Mouse (Mus musculus) heart, embryonic 14.5 days (tissue): Measurements from ENCODE around the gene Trpm1. TPM values are rescaled to one million over a fixed set of nuclear protein-coding genes. Genes with fewer than 3 reads are reported as not detected.
"Not testable (repeated sequence)": the region's sequence is repeated elsewhere in the genome, so short reads cannot be mapped to it uniquely, and the experiment has no call there.

Source experiments
- ATAC-seq: fragments of 200-750 bp; cut with Nextera tagmentation; 2 replicates; pipeline ENCODE4 v1.8.0; 2017; ENCODE audit warnings: low read depth, moderate TSS enrichment; ENCODE audit not compliant: insufficient number of reproducible peaks, insufficient read depth, low FRiP score
- H3K27ac ChIP-seq, 2 experiments: fragments of 200-500 bp in 1 of 2; fragments of 300-500 bp in 1 of 2; sonication (generic) in 1 of 2; replicated peaks in 1 of 2; 2 replicates each; pipeline ENCODE4 v1.5.1; 2012 to 2014; ENCODE audit warnings: low read depth in 2 of 2, low read length in 2 of 2, control low read depth in 1 of 2, mild to moderate bottlenecking in 1 of 2, mixed read lengths in 1 of 2; ENCODE audit not compliant: control insufficient read depth in 1 of 2, insufficient read depth in 1 of 2
- H3K27me3 ChIP-seq: fragments of 300-500 bp; sonication (generic); 2 replicates; pipeline ENCODE4 v1.6.1; 2014; ENCODE audit warnings: mild to moderate bottlenecking, low read length, control low read depth; ENCODE audit not compliant: control insufficient read depth, insufficient read depth
- H3K36me3 ChIP-seq: fragments of 300-500 bp; sonication (generic); 2 replicates; pipeline ENCODE4 v1.6.1; 2014; ENCODE audit warnings: mild to moderate bottlenecking, control low read depth, low read length, mixed read lengths; ENCODE audit not compliant: control insufficient read depth, insufficient read depth
- H3K4me1 ChIP-seq, 2 experiments: fragments of 200-500 bp in 1 of 2; fragments of 300-500 bp in 1 of 2; sonication (generic) in 1 of 2; 2 replicates each; pipeline ENCODE4 v1.6.1; 2012 to 2014; ENCODE audit warnings: low read length in 2 of 2, control low read depth in 1 of 2, mixed read lengths in 1 of 2; ENCODE audit not compliant: control insufficient read depth in 2 of 2, insufficient read depth in 2 of 2
- H3K4me2 ChIP-seq: fragments of 300-500 bp; sonication (generic); 2 replicates; pipeline ENCODE4 v1.6.1; 2014; ENCODE audit warnings: mild to moderate bottlenecking, low read length
- H3K4me3 ChIP-seq, 2 experiments: fragments of 200-500 bp in 1 of 2; fragments of 300-500 bp in 1 of 2; sonication (generic) in 1 of 2; 2 replicates each; pipeline ENCODE4 v1.5.1; 2012 to 2014; ENCODE audit warnings: low read length in 2 of 2, mild to moderate bottlenecking in 2 of 2, control low read depth in 1 of 2, low read depth in 1 of 2, moderate library complexity in 1 of 2; ENCODE audit not compliant: control insufficient read depth in 1 of 2, insufficient read depth in 1 of 2
- H3K9ac ChIP-seq: fragments of 300-500 bp; sonication (generic); 2 replicates; pipeline ENCODE4 v1.6.1; 2014; ENCODE audit warnings: mild to moderate bottlenecking, low read length
- H3K9me3 ChIP-seq: fragments of 300-500 bp; sonication (generic); 2 replicates; pipeline ENCODE4 v1.6.1; 2016; ENCODE audit warnings: low read length, control low read depth; ENCODE audit not compliant: control insufficient read depth
- WGBS: fragments of 180-500 bp; shearing (Covaris S2); extraction: QIAGEN DNeasy Blood & Tissue Kit; methylation state at CpG from one replicate; pipeline ENCODE4 v1.1.7; 2014; 5-methylcytosine and 5-hydroxymethylcytosine counted together
- polyA plus RNA-seq: library from polyadenylated mRNA; unstranded; fragments of >200 nt; fragmentation: Nextera tagmentation; extraction: Ambion mirVana; gene quantifications from 2 replicates; pipeline ENCODE4 v1.2.1, GENCODE M21; 2014

Gene Trpm1
- 0.16 TPM in 1 of 2 replicates, not detected in the other for polyA plus RNA-seq

DNA sequence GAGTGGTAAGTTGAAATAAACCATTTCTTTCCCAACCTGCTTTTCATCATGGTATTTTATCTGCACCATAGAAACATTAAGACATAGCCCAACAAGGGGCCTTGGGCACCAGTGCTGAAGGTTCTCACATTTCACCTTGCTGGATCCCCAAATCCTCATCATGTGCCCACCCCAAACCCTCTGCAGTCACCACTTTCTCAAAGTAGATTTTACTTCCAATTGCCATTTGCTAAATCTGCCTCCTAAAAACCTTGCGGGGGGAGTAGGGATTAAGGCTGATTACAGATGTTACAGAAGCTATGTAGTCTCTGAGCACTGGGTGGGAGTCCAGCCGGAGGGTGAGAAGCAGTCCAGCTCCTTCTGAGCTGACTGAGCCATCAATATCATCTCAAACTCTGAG is at the start of gene Trpm1:
Trpm1 (plus strand) TSS at position 301 of the 400 bp plus-strand sequence.
- Histone ChIP-seq H3K27me3 (no peaks in the 10 kb centered on the region), H3K9ac (no peak within 1 kb of the TSS), H3K4me3 (no peak within 1 kb of the TSS), H3K4me1 (peaks cover 9 to 15% of the 10 kb centered on the region in 2 experiments), H3K36me3 (no peaks in the 10 kb centered on the region), H3K9me3 (no peaks in the 10 kb centered on the region), H3K27ac (no peak within 1 kb of the TSS), H3K4me2 (no peak within 1 kb of the TSS)
- 81% methylated on average over 2 of the region's 2 CpGs for WGBS
- ATAC-seq, result no peak

DNA sequence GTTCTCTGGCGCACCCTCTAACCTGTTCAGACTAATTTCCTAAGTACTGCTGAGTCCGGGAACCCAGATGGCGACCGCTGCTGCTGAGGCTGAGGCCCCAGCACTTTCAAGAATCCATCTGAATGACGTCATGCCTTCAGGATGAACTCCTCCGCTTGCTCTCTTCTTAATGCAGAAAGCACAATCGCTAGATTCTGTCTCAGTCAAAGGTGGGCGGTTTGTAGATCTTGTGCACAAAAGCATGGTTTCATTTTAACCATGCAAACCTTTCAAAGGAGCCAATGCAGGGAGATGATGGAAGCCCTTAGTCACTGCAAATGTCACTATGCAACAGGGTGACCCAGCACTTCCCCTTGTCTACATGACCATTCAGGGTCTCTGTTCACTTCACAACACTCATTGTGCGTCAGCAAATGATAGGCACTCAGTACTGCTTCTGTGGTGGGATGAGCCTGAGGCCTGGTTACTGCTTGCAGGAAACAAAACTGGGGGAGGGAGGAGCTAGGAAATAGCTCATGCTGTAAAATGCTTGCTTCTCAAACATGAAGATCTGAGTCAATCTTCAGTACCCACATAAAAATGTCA is 31.4 kb upstream of the Trpm1 start:
- no peak overlapping the region for H3K4me3 ChIP-seq
- no peaks in the 10 kb centered on the region for H3K27me3 ChIP-seq
- no peaks in the 10 kb centered on the region for H3K36me3 ChIP-seq
- no peak overlapping the region for H3K27ac ChIP-seq
- H3K9ac ChIP-seq, result no peak overlapping the region
- no peaks in the 10 kb centered on the region for H3K4me1 ChIP-seq
- H3K4me2 ChIP-seq, result no peak overlapping the region
- 79% methylated on average over 9 of the region's 9 CpGs for WGBS
- no peaks in the 10 kb centered on the region for H3K9me3 ChIP-seq
- no peak for ATAC-seq

DNA sequence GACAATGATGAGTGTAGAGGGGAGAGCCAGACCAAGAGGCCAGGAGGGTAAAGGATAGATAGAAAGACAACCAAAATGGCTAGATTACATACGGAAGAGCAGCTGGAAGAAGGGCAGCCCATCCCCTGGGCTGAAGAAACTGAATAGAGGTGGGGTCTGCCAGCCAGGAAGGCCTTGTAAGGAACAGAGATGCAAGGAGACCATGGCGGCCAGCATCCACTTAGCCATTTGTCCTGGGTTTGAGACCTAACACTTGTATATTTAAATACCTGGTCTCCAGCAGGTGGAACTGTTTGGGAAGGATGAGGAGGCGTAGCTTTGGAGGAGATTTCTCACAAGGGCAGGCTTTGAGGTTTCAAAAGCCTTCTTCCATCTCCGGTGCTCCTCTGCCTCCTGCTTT is 29.9 kb upstream of the Trpm1 start:
- no peaks in the 10 kb centered on the region for H3K36me3 ChIP-seq
- no peak overlapping the region for H3K9ac ChIP-seq
- H3K27ac ChIP-seq, result no peak overlapping the region
- H3K4me1 ChIP-seq, result no peaks in the 10 kb centered on the region
- H3K9me3 ChIP-seq, result no peaks in the 10 kb centered on the region
- 85% methylated on average over 4 of the region's 4 CpGs for WGBS
- H3K4me2 ChIP-seq, result no peak overlapping the region
- no peak overlapping the region for H3K4me3 ChIP-seq
- no peaks in the 10 kb centered on the region for H3K27me3 ChIP-seq
- ATAC-seq, result no peak

DNA sequence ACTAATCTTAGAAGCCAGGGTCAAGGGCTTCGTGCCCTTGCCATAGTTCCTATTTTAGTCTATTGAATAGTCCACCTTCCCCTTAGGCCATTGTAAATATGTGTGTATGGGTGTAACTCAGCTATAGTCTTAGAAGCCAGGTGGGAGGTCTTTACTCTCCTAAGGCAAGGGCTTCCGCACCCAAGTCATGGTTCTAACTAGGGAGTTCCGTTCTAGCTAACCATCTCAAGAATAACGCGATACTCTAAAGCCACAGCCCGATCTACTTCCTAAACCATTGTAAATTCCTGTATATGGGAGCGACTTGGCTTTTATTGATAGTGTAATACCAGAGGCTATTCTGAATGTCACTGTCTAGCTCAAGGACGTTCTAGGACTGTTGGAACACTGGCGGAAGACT is 27.6 kb upstream of the Trpm1 start:
- not testable (repeated sequence) for ATAC-seq, H3K4me2 ChIP-seq, H3K4me1 ChIP-seq, H3K27ac ChIP-seq, H3K27me3 ChIP-seq, H3K36me3 ChIP-seq, H3K9ac ChIP-seq, H3K9me3 ChIP-seq, H3K4me3 ChIP-seq
- 92% methylated on average over 8 of the region's 9 CpGs for WGBS

DNA sequence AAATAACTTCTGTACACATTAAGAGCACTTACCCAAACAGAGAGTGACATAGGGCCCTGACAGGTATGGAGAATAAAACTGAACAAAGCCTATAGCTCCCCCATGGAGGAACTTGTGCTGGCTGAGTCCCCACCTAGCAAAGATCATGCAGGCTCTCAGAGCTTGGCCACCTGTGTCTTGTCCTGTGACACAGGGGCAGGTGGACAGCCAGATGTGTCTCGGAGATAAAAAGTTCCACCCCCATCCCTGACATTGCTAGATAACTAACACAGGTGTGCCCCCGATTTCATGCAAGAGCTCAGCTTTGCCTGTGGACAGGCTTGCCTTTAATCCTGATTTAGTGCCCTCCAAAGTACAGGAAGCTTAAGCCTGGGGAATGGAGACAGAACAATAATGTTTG is 13.8 kb upstream of the Trpm1 start:
- Histone ChIP-seq H3K4me1 (no peaks in the 10 kb centered on the region), H3K27ac (no peak overlapping the region), H3K9ac (no peak overlapping the region), H3K27me3 (no peaks in the 10 kb centered on the region), H3K4me2 (no peak overlapping the region), H3K4me3 (no peak overlapping the region), H3K9me3 (no peaks in the 10 kb centered on the region), H3K36me3 (no peaks in the 10 kb centered on the region)
- no peak for ATAC-seq
- WGBS, result 81% methylated on average over 2 of the region's 2 CpGs

DNA sequence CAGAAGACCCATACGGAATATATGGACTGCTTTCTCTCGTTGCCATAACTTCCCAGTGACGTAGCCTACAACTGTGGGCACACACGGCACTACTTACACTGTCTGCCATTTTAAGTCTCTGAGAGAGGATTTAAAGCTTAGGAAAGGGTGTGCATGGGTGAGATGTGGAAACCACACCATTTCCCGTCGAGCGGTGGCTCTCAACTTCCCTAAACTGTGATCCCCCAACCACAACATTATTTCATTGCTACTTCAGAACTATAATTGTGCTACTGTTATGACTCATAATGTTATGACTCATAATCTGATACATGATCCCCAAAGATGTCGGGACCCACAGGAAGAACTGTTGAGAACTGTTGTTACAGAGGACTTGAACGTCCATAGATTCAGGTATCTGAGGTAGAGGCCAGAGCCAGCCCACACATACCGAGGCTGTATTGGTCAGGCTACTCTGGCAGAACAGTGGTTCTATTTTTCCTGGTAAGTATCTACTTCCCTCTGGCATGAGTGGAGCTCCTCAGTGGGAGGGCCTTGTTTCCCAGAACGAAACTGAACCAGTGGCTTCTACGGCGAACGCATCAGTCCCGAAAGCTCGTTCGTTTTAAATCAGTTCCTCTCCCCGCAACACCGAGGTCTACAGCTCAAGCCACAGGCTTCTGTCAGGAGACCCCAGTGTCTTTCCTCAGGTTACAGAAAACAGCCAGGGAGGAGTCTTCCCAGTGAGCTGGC is 12.2 kb upstream of the Trpm1 start:
- Histone ChIP-seq H3K36me3 (no peaks in the 10 kb centered on the region), H3K4me2 (no peak overlapping the region), H3K27ac (no peak overlapping the region), H3K4me3 (no peak overlapping the region), H3K9me3 (no peaks in the 10 kb centered on the region), H3K9ac (no peak overlapping the region), H3K4me1 (no peaks in the 10 kb centered on the region), H3K27me3 (no peaks in the 10 kb centered on the region)
- WGBS, result 88% methylated on average over 19 of the region's 19 CpGs
- ATAC-seq, result no peak

DNA sequence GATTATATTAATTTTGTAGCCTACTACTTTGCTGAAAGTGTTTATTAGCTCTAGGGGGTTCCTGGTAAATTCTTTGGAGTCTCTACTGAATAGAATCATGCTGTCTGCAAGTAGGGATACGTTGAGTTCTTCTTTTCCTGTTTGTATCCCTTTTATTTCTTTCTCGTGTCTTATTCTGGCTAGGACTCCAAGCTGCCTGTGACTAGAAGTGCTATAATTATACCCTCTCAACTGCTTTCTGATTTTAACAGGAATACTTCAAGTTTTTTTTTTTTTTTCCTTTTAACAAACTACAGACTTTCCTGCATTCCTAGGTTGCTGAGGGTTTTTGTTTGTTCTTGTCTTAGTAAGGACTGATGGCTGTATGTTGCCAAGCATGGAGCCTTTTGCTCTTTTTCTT is 4.3 kb upstream of the Trpm1 start:
- Histone ChIP-seq H3K4me1 (no peaks in the 10 kb centered on the region), H3K27ac (no peak overlapping the region), H3K4me2 (no peak overlapping the region), H3K4me3 (no peak overlapping the region), H3K36me3 (no peaks in the 10 kb centered on the region), H3K27me3 (no peaks in the 10 kb centered on the region), H3K9me3 (no peaks in the 10 kb centered on the region), H3K9ac (no peak overlapping the region)
- 48% methylated on average over 2 of the region's 2 CpGs for WGBS
- ATAC-seq, result no peak

DNA sequence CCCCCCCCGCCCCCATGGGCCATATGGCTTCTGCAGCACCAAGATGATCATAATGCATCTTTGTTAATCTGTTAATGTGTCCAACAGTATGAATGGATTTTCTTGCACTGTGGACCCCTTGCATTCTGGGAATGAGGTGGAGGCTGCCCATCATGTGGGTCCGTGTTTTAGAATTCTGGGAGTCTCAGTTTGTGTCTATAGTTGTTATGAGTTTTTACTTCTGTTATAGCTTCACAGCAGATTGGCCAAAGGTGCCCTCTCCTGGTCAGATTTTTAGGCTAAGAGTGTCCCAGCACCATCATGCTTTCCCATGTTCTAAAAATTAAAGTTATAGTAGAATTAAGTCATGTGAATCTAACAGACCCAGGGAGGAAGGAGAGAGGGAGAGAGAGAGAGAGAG is 3.9 kb upstream of the Trpm1 start:
- Histone ChIP-seq H3K36me3 (no peaks in the 10 kb centered on the region), H3K9me3 (no peaks in the 10 kb centered on the region), H3K4me1 (no peaks in the 10 kb centered on the region), H3K4me3 (no peak overlapping the region), H3K4me2 (no peak overlapping the region), H3K9ac (no peak overlapping the region), H3K27ac (no peak overlapping the region), H3K27me3 (no peaks in the 10 kb centered on the region)
- WGBS, result 37% methylated on average over 2 of the region's 2 CpGs
- no peak for ATAC-seq
